Mouse (Mus musculus): Measurements from ENCODE around the gene Olfr792. TPM values are rescaled to one million over a fixed set of nuclear protein-coding genes. Genes with fewer than 3 reads are reported as not detected.

Olfr792 gene
- polyA plus RNA-seq (2015; fragmentation: Nextera tagmentation; extraction: Ambion mirVana) = not detected in 2 replicates

- Histone ChIP-seq H3K27ac (ENCODE audit: low read length) (no peak within 1 kb of the TSS), H3K4me2 (ENCODE audit: low read depth, low read length) (no peak within 1 kb of the TSS), H3K9me3 (replicated peaks; ENCODE audit: control insufficient read depth, low read length) (no peaks in the 10 kb centered on the region), H3K4me3 (ENCODE audit: low read depth, low read length) (no peak within 1 kb of the TSS), H3K9ac (ENCODE audit: low read depth, low read length) (no peak within 1 kb of the TSS), H3K27me3 (ENCODE audit: control insufficient read depth, insufficient read depth, low read depth, low read length) (no peaks in the 10 kb centered on the region), H3K36me3 (ENCODE audit: control insufficient read depth, insufficient read depth) (no peaks in the 10 kb centered on the region), H3K4me1 (ENCODE audit: control insufficient read depth, low read depth, low read length) (no peaks in the 10 kb centered on the region)
- ATAC-seq (ENCODE audit: low read depth) = no peak
- 65% methylated on average over 1 of the region's 1 CpGs for WGBS (ENCODE audit: insufficient replicate concordance)
These were observed at the start of gene Olfr792 for GRCm38 (mm10) chr10:129538862-129539261. Gene Olfr792, plus strand, starts transcription at chr10:129539162.

DNA sequence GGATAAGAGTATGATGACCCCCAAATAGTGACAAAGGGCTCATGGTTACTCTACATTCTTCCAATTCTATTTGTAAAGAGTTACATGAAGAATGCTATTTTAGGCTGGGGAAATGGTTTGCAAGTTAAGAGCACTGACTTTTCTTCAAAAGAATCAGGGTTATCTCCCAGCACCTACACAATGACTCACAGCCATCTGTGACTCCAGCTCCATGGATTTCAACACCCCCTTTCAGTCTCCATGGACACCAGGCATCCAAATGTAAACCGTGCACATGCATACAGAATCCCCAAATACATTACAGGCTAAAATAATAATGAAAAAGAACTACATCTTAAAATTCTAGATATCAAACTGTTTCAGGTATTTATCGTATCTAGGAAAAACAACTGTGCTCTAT is 48.9 kb upstream of the Olfr792 start:
- Histone ChIP-seq H3K4me1 (ENCODE audit: control insufficient read depth, low read depth, low read length) (no peaks in the 10 kb centered on the region), H3K9me3 (replicated peaks; ENCODE audit: control insufficient read depth, low read length) (no peaks in the 10 kb centered on the region), H3K27ac (ENCODE audit: low read length) (no peak overlapping the region), H3K27me3 (ENCODE audit: control insufficient read depth, insufficient read depth, low read depth, low read length) (no peaks in the 10 kb centered on the region), H3K9ac (ENCODE audit: low read depth, low read length) (no peak overlapping the region), H3K4me3 (ENCODE audit: low read depth, low read length) (no peak overlapping the region), H3K36me3 (ENCODE audit: control insufficient read depth, insufficient read depth) (no peaks in the 10 kb centered on the region), H3K4me2 (ENCODE audit: low read depth, low read length) (no peak overlapping the region)
- no peak for ATAC-seq (ENCODE audit: low read depth)
- 56% methylated on average over 2 of the region's 2 CpGs for WGBS (ENCODE audit: insufficient replicate concordance)

DNA sequence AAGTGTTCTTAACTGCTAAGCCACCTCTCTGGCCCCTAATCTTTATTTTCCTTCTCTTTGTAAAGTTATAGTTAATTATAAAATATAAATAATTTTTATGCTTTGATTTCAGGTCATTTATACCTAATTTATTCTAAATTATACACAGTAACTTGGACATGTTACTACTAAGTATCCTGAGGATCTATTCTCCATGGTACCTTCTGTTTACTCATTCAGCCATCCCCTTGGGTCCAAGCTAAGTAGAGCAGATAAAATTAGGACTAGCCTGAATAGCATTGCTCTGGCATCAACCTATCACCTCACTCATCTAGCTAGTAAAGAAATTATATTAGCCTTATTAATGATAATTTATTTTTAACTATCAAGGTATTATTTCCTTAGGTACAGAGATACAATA is 40.8 kb upstream of the Olfr792 start, which contains the start of gene Olfr790:
Gene Olfr790 (plus strand): TSS at position 301 of the 400 bp plus-strand sequence.
- H3K36me3 ChIP-seq (ENCODE audit: control insufficient read depth, insufficient read depth) = no peaks in the 10 kb centered on the region
- H3K4me2 ChIP-seq (ENCODE audit: low read depth, low read length) = no peak within 1 kb of the TSS
- H3K4me1 ChIP-seq (ENCODE audit: control insufficient read depth, low read depth, low read length) = no peaks in the 10 kb centered on the region
- H3K9me3 ChIP-seq (replicated peaks; ENCODE audit: control insufficient read depth, low read length) = no peaks in the 10 kb centered on the region
- H3K9ac ChIP-seq (ENCODE audit: low read depth, low read length) = no peak within 1 kb of the TSS
- no peak within 1 kb of the TSS for H3K27ac ChIP-seq (ENCODE audit: low read length)
- no peak within 1 kb of the TSS for H3K4me3 ChIP-seq (ENCODE audit: low read depth, low read length)
- no peaks in the 10 kb centered on the region for H3K27me3 ChIP-seq (ENCODE audit: control insufficient read depth, insufficient read depth, low read depth, low read length)
- ATAC-seq (ENCODE audit: low read depth) = no peak

- ATAC-seq (ENCODE audit: low read depth) = no peak
- no peaks in the 10 kb centered on the region for H3K4me1 ChIP-seq (ENCODE audit: control insufficient read depth, low read depth, low read length)
- no peak within 1 kb of the TSS for H3K27ac ChIP-seq (ENCODE audit: low read length)
- no peaks in the 10 kb centered on the region; the same call in 1 of the 2 replicates for H3K9me3 ChIP-seq (replicated peaks; ENCODE audit: control insufficient read depth, low read length)
- 41% methylated on average over 3 of the region's 3 CpGs for WGBS (ENCODE audit: insufficient replicate concordance)
- H3K27me3 ChIP-seq (ENCODE audit: control insufficient read depth, insufficient read depth, low read depth, low read length) = no peaks in the 10 kb centered on the region
- no peak within 1 kb of the TSS for H3K4me2 ChIP-seq (ENCODE audit: low read depth, low read length)
- H3K4me3 ChIP-seq (ENCODE audit: low read depth, low read length) = no peak within 1 kb of the TSS
- H3K9ac ChIP-seq (ENCODE audit: low read depth, low read length) = no peak within 1 kb of the TSS
- no peaks in the 10 kb centered on the region for H3K36me3 ChIP-seq (ENCODE audit: control insufficient read depth, insufficient read depth)
These were observed 17.5 kb upstream of the Olfr792 start, which contains the start of gene Olfr791 for GRCm38 (mm10) chr10:129521492-129521891. Gene Olfr791, plus strand, starts transcription at chr10:129521792.

DNA sequence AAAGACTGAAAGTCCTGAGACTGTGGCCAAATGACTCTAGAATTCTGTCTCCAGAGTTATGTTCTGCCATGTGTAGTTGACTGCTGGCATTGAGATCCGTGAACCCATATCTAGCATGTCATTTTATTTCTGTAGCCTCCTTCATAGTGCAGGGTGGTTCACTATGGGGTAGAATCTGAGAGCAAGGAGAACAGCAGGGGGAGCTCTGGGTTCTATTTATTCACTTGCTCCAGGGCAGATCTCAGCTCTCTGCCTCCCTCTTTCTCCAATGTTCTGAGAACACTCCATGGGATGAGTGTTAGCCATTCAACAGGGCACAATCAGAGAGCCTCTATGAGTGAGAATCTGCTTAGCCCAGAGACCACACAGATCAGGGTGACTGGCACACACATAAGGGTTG is 10.4 kb downstream of the Olfr792 start:
- no peaks in the 10 kb centered on the region for H3K27me3 ChIP-seq (ENCODE audit: control insufficient read depth, insufficient read depth, low read depth, low read length)
- H3K36me3 ChIP-seq (ENCODE audit: control insufficient read depth, insufficient read depth) = no peaks in the 10 kb centered on the region
- H3K9ac ChIP-seq (ENCODE audit: low read depth, low read length) = no peak overlapping the region
- no peak overlapping the region for H3K4me2 ChIP-seq (ENCODE audit: low read depth, low read length)
- 52% methylated on average over 1 of the region's 1 CpGs for WGBS (ENCODE audit: insufficient replicate concordance)
- ATAC-seq (ENCODE audit: low read depth) = no peak
- peaks cover under 1% of the 10 kb centered on the region; the same call in 1 of the 2 replicates for H3K9me3 ChIP-seq (replicated peaks; ENCODE audit: control insufficient read depth, low read length)
- no peak overlapping the region for H3K27ac ChIP-seq (ENCODE audit: low read length)
- H3K4me1 ChIP-seq (ENCODE audit: control insufficient read depth, low read depth, low read length) = no peaks in the 10 kb centered on the region
- no peak overlapping the region for H3K4me3 ChIP-seq (ENCODE audit: low read depth, low read length)

DNA sequence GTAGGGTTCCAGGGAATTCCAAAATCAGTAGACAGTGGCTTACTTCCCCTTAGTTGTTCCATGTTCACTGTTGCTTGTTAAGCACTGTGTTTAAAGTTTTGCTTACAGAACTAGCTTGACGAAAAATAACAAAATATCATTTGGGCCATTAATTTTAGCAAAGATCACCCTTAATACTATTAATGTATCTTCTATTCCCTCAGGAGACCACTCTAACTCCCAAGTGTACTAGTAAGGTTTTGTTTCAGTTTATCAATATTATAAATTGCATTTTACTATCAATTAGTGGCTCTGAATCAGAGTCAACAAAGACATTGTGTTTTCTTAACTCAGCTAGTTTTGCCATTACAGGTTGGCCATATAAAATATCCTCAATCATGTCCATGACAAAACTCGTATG is 28.4 kb downstream of the Olfr792 start, which contains the start of gene Olfr794:
Gene Olfr794 (plus strand): TSS at position 301 of the 400 bp plus-strand sequence.
- no peak for ATAC-seq (ENCODE audit: low read depth)
- no peaks in the 10 kb centered on the region for H3K27me3 ChIP-seq (ENCODE audit: control insufficient read depth, insufficient read depth, low read depth, low read length)
- H3K4me3 ChIP-seq (ENCODE audit: low read depth, low read length) = no peak within 1 kb of the TSS
- H3K9ac ChIP-seq (ENCODE audit: low read depth, low read length) = no peak within 1 kb of the TSS
- no peak within 1 kb of the TSS for H3K27ac ChIP-seq (ENCODE audit: low read length)
- H3K4me1 ChIP-seq (ENCODE audit: control insufficient read depth, low read depth, low read length) = no peaks in the 10 kb centered on the region
- H3K9me3 ChIP-seq (replicated peaks; ENCODE audit: control insufficient read depth, low read length) = no peaks in the 10 kb centered on the region
- WGBS (ENCODE audit: insufficient replicate concordance) = 41% methylated on average over 2 of the region's 2 CpGs
- H3K36me3 ChIP-seq (ENCODE audit: control insufficient read depth, insufficient read depth) = no peaks in the 10 kb centered on the region
- H3K4me2 ChIP-seq (ENCODE audit: low read depth, low read length) = no peak within 1 kb of the TSS

- Histone ChIP-seq H3K4me2 (ENCODE audit: low read depth, low read length) (no peak overlapping the region), H3K9ac (ENCODE audit: low read depth, low read length) (no peak overlapping the region), H3K27me3 (ENCODE audit: control insufficient read depth, insufficient read depth, low read depth, low read length) (no peaks in the 10 kb centered on the region), H3K27ac (ENCODE audit: low read length) (no peak overlapping the region), H3K4me3 (ENCODE audit: low read depth, low read length) (no peak overlapping the region), H3K36me3 (ENCODE audit: control insufficient read depth, insufficient read depth) (no peaks in the 10 kb centered on the region), H3K4me1 (ENCODE audit: control insufficient read depth, low read depth, low read length) (no peaks in the 10 kb centered on the region), H3K9me3 (replicated peaks; ENCODE audit: control insufficient read depth, low read length) (no peaks in the 10 kb centered on the region)
- WGBS (ENCODE audit: insufficient replicate concordance) = 29% methylated on average over 1 of the region's 1 CpGs
- ATAC-seq (ENCODE audit: low read depth) = no peak
These were observed 38.1 kb downstream of the Olfr792 start for GRCm38 (mm10) chr10:129577066-129577465.

Small RNA genes lying within 50 kb of the gene (microRNA-seq; reads per million reads assigned to microRNA genes)
- not detected for gene Gm23252

Other genes with a start within 250 kb of the Olfr792 start
- gene Olfr780, start 221.0 kb upstream of the Olfr792 start, polyA plus RNA-seq (2015; fragmentation: Nextera tagmentation; extraction: Ambion mirVana) = not detected in 2 replicates
- gene Olfr781, start 210.3 kb upstream of the Olfr792 start, polyA plus RNA-seq (2015; fragmentation: Nextera tagmentation; extraction: Ambion mirVana) = not detected in 2 replicates
- gene Olfr782, start 190.3 kb upstream of the Olfr792 start, polyA plus RNA-seq (2015; fragmentation: Nextera tagmentation; extraction: Ambion mirVana) = not detected in 2 replicates
- gene Olfr784, start 155.1 kb upstream of the Olfr792 start, polyA plus RNA-seq (2015; fragmentation: Nextera tagmentation; extraction: Ambion mirVana) = 0.04 TPM in 1 of 2 replicates, not detected in the other
- gene Olfr785, start 133.7 kb upstream of the Olfr792 start, polyA plus RNA-seq (2015; fragmentation: Nextera tagmentation; extraction: Ambion mirVana) = not detected in 2 replicates
- not detected in 2 replicates for gene Olfr786, start 111.9 kb upstream of the Olfr792 start, polyA plus RNA-seq (2015; fragmentation: Nextera tagmentation; extraction: Ambion mirVana)
- not detected in 2 replicates for gene Olfr787, start 77.3 kb upstream of the Olfr792 start, polyA plus RNA-seq (2015; fragmentation: Nextera tagmentation; extraction: Ambion mirVana)
- gene Olfr788, start 68.2 kb upstream of the Olfr792 start, polyA plus RNA-seq (2015; fragmentation: Nextera tagmentation; extraction: Ambion mirVana) = not detected in 2 replicates
- not detected in 2 replicates for gene Olfr789, start 54.4 kb upstream of the Olfr792 start, polyA plus RNA-seq (2015; fragmentation: Nextera tagmentation; extraction: Ambion mirVana)
- not detected in 2 replicates for gene Olfr790, start 40.7 kb upstream of the Olfr792 start, polyA plus RNA-seq (2015; fragmentation: Nextera tagmentation; extraction: Ambion mirVana)
- gene Olfr791, start 17.4 kb upstream of the Olfr792 start, polyA plus RNA-seq (2015; fragmentation: Nextera tagmentation; extraction: Ambion mirVana) = not detected in 2 replicates
- gene Olfr794, start 28.5 kb downstream of the Olfr792 start, polyA plus RNA-seq (2015; fragmentation: Nextera tagmentation; extraction: Ambion mirVana) = not detected in 2 replicates
- not detected in 2 replicates for gene Olfr796, start 73.4 kb downstream of the Olfr792 start, polyA plus RNA-seq (2015; fragmentation: Nextera tagmentation; extraction: Ambion mirVana)
- gene Olfr798, start 88.8 kb downstream of the Olfr792 start, polyA plus RNA-seq (2015; fragmentation: Nextera tagmentation; extraction: Ambion mirVana) = not detected in 2 replicates
- not detected in 2 replicates for gene Olfr799, start 98.3 kb downstream of the Olfr792 start, polyA plus RNA-seq (2015; fragmentation: Nextera tagmentation; extraction: Ambion mirVana)
- not detected in 2 replicates for gene Olfr800, start 118.5 kb downstream of the Olfr792 start, polyA plus RNA-seq (2015; fragmentation: Nextera tagmentation; extraction: Ambion mirVana)
- not detected in 2 replicates for gene Olfr801, start 134.7 kb downstream of the Olfr792 start, polyA plus RNA-seq (2015; fragmentation: Nextera tagmentation; extraction: Ambion mirVana)
- gene Olfr802, start 149.0 kb downstream of the Olfr792 start, polyA plus RNA-seq (2015; fragmentation: Nextera tagmentation; extraction: Ambion mirVana) = not detected in 2 replicates
- gene Olfr803, start 155.1 kb downstream of the Olfr792 start, polyA plus RNA-seq (2015; fragmentation: Nextera tagmentation; extraction: Ambion mirVana) = not detected in 2 replicates
- gene Olfr804, start 164.0 kb downstream of the Olfr792 start, polyA plus RNA-seq (2015; fragmentation: Nextera tagmentation; extraction: Ambion mirVana) = not detected in 2 replicates
- gene Olfr805, start 190.2 kb downstream of the Olfr792 start, polyA plus RNA-seq (2015; fragmentation: Nextera tagmentation; extraction: Ambion mirVana) = not detected in 2 replicates
- gene Olfr806, start 202.8 kb downstream of the Olfr792 start, polyA plus RNA-seq (2015; fragmentation: Nextera tagmentation; extraction: Ambion mirVana) = not detected in 2 replicates
- gene Olfr807, start 218.6 kb downstream of the Olfr792 start, polyA plus RNA-seq (2015; fragmentation: Nextera tagmentation; extraction: Ambion mirVana) = not detected in 2 replicates
- not detected in 2 replicates for gene Olfr808, start 226.3 kb downstream of the Olfr792 start, polyA plus RNA-seq (2015; fragmentation: Nextera tagmentation; extraction: Ambion mirVana)
- gene Olfr809, start 235.5 kb downstream of the Olfr792 start, polyA plus RNA-seq (2015; fragmentation: Nextera tagmentation; extraction: Ambion mirVana) = not detected in 2 replicates